Mouse (Mus musculus) central nervous system, embryonic 14 days (tissue): Measurements from ENCODE around the gene Lrrc15. TPM values are rescaled to one million over a fixed set of nuclear protein-coding genes. Genes with fewer than 3 reads are reported as not detected.

Experiments
- polyA plus RNA-seq: library from polyadenylated mRNA; depleted of rRNA; stranded (reverse); fragments of >200 nt; gene quantifications from 2 replicates; pipeline ENCODE4 v1.2.3, GENCODE M21; 2012; rRNA removed

Gene Lrrc15
- polyA plus RNA-seq, result 0.32 and 0.48 TPM in 2 replicates

GRCm38 (mm10) chr16:30282844-30283495 is at the start of gene Lrrc15:
Gene Lrrc15, minus strand, starts transcription at chr16:30283256.

GRCm38 (mm10) chr16:30310647-30311046 is 27.6 kb upstream of the Lrrc15 start, which contains the start of gene Gp5:
Gene Gp5, minus strand, starts transcription at chr16:30310779.

GRCm38 (mm10) chr16:30267359-30267758 is 15.7 kb downstream of the Lrrc15 start, which contains the start of gene Cpn2:
Gene Cpn2, minus strand, starts transcription at chr16:30267499.

Other genes with a start within 250 kb of the Lrrc15 start
- 55.5 and 55.8 TPM in 2 replicates for gene Hes1, start 218.9 kb downstream of the Lrrc15 start, polyA plus RNA-seq
- 0.01 TPM in 1 of 2 replicates, not detected in the other for gene Cpn2, start 15.8 kb downstream of the Lrrc15 start, polyA plus RNA-seq
- 0.29 and 0.54 TPM in 2 replicates for gene Gp5, start 27.5 kb upstream of the Lrrc15 start, polyA plus RNA-seq
- 28.3 and 30.0 TPM in 2 replicates for gene Atp13a3, start 122.7 kb upstream of the Lrrc15 start, polyA plus RNA-seq